Mouse (Mus musculus): ENCODE measurements around the gene Fkbp11. TPM values are rescaled to one million over a fixed set of nuclear protein-coding genes. Genes with fewer than 3 reads are reported as not detected.

Gene Fkbp11
- polyA plus RNA-seq (2016; fragmentation: Nextera tagmentation; extraction: Ambion mirVana) = 20.5 and 40.8 TPM in 2 replicates

DNA sequence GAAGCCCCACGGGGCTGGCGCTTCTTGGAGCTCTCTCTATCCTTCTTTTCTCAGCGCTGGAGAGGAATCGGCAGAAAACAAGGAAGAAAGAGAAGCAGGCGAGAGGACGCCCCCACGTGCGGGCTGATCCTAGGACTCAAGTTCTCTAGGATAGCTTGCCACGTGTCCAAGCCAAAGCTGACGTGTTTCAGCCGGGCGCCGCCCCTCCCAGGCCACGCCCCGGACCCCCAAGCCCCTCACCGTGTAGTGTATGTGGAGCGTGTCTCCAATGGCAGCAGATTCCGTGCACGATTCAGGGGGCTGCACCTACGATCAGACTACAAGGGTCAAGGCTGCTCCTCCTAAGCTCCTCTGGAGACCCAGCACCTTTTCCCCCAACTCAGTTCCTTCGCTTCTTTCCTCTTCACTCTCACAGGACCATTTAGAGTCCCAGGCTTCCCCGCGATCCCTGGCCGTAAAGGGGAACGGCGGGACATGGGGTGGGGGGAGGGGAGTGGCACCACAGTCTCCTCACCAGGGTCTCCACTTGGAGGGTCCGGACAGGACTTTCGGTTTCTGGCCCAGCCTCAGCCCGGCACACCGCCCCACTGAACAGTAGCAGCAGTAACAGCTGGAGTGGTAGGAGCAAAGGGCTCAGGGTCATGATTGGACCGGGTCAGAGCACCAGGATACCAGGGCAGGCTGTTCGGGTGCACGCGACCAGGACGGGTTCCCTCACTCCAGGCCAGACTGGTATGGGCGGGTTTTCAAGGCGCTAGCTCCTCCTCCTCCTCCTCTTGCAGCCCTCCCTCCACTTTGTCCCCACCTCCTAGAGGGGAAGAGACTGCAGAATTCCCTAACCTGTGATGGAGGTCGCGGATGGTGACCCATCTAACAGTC, at the start of gene Fkbp11:
Gene Fkbp11, minus strand, starts transcription at position 756 of the 879 bp plus-strand sequence.
- peak within 1 kb of the TSS; percentile 75 for H3K4me3 ChIP-seq
- H3K4me1 ChIP-seq = peaks cover 44% of the 10 kb centered on the region
- peak; percentile 87 for DNase-seq (ENCODE audit: low spot score)
- peak within 1 kb of the TSS; percentile 81 for H3K27ac ChIP-seq
- no peaks in the 10 kb centered on the region for H3K36me3 ChIP-seq
- WGBS = under 1% methylated on average over 39 of the region's 39 CpGs
- H3K9me3 ChIP-seq = no peaks in the 10 kb centered on the region
- peaks cover 23% of the 10 kb centered on the region for H3K27me3 ChIP-seq (ENCODE audit: insufficient read depth, poor library complexity, severe bottlenecking)

DNA sequence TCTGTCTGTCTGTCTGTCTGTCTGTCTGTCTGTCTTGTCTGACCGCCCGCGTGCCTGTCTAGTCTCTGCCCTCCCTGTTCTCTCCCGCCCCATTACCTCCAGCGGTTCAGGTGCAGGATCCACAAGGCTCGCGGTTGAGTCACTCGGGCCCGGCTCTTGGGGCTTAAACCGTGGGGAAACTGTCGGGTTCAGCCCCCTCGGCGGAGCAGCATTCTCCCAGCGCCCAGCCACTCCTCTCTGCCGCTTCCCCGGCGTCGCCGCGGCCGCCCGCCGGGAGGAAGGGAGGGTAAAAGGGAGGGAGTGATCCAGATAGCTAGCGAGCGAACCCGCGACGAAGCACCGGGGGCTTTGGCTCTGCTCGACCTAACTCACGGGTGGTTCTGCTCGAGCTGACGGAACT, 49.8 kb upstream of the Fkbp11 start, which contains the start of gene Wnt10b:
Gene Wnt10b, minus strand, starts transcription at position 389 of the 400 bp plus-strand sequence.
- peak within 1 kb of the TSS; percentile 50 for H3K4me3 ChIP-seq
- H3K9me3 ChIP-seq = no peaks in the 10 kb centered on the region
- no peaks in the 10 kb centered on the region for H3K36me3 ChIP-seq
- WGBS = 2% methylated on average over 33 of the region's 33 CpGs
- DNase-seq (ENCODE audit: low spot score) = no peak
- H3K27me3 ChIP-seq (ENCODE audit: insufficient read depth, poor library complexity, severe bottlenecking) = peaks cover 100% of the 10 kb centered on the region
- H3K27ac ChIP-seq = no peak within 1 kb of the TSS; the same call in 1 of the 2 replicates
- H3K4me1 ChIP-seq = peaks cover 52% of the 10 kb centered on the region

DNA sequence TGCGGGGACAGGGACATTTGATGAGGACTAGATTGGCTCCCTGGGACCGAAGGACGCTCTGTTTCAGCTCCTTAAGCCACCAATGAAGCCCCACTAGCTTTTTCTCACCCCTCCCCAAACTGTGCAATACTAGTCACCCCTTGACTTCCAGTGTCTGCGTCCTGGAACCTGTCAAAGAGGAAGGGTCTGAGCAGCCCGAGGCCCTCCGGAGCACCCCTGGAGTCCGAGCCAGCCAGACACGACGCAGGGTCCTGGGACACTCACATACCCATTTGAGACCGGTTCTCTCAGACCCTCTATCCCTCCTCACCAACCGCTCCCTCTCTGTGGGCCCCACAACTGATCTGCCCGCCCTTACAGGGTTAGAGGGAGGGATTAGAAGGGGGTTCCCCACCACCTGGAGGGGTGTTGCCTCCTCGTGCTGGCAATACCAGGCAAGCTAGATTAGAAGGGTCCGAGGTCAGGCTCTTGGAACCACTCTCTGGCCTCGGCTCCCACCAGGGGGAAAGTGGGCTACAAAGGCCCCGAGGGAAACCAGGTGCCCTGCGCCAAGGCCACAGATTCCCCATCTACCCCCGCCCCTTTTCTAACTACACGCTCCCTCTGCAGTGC, 49.1 kb upstream of the Fkbp11 start:
- Histone ChIP-seq H3K27me3 (ENCODE audit: insufficient read depth, poor library complexity, severe bottlenecking) (peaks cover 100% of the 10 kb centered on the region), H3K36me3 (no peaks in the 10 kb centered on the region), H3K4me3 (peak overlapping the region; percentile 50), H3K9me3 (no peaks in the 10 kb centered on the region), H3K4me1 (peaks cover 59% of the 10 kb centered on the region), H3K27ac (no peak overlapping the region)
- 1% methylated on average over 19 of the region's 19 CpGs for WGBS
- DNase-seq (ENCODE audit: low spot score) = no peak

DNA sequence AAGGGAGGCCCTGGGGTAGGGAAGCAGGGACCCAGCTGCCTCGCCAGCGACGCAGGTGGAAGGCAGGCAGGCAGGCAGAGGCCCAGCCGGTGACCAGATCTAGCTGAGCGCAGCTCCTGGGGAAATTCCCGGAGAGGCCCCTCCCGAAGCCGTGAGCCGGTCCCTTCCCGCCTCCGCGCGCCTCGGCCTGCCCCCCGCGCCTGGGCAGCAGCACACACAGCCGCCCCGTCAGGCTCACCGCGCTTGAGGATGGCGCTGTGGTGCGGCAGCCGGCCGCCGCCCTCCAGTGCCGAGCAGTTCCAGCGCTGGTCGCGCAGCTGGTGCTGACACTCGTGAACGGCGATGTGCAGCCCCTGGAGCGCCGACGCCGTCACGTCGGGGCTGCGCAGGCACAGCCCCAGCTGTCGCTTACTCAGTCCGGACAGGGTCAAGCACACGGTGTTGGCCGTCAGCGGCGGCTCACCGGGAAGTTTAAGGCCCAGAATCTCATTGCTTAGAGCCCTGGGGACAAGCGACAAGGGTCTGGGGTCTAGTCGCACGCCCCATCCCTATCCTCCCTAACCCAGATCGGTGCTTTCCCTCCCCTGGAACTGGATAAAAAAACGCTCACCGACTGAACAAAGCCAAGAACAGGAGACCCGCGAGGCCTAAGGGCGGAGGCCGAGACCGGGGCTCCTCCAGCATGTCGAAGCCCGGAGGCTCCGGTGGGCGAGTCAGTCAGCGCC, 48.4 kb upstream of the Fkbp11 start:
- Histone ChIP-seq H3K36me3 (no peaks in the 10 kb centered on the region), H3K27me3 (ENCODE audit: insufficient read depth, poor library complexity, severe bottlenecking) (peaks cover 100% of the 10 kb centered on the region), H3K4me1 (peaks cover 62% of the 10 kb centered on the region), H3K9me3 (no peaks in the 10 kb centered on the region), H3K4me3 (peak overlapping the region; percentile 50), H3K27ac (no peak overlapping the region)
- DNase-seq (ENCODE audit: low spot score) = no peak
- under 1% methylated on average over 62 of the region's 62 CpGs for WGBS

DNA sequence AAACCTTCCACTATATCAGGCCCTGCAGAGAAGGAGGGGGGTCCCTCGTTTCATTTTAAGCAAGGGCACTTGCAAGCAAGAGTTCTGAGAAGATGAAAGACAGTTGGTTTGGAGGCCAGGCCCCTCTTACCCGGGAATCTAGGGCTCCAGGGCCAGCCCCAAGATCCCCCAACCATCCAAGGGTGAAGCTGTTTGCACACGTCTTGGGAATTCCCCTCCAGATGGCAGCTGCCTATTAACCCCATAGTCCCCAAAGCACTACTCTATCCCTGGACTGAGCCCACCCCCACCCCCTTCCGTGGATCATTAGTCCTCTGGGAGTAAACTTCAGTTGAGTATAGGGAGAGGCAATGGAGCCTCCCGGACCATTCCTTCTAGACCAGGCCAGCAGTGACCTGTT, 47.5 kb upstream of the Fkbp11 start:
- Histone ChIP-seq H3K36me3 (no peaks in the 10 kb centered on the region), H3K9me3 (no peaks in the 10 kb centered on the region), H3K27ac (no peak overlapping the region), H3K4me1 (peaks cover 58% of the 10 kb centered on the region), H3K4me3 (peak overlapping the region; percentile 50; the same call in 1 of the 2 replicates), H3K27me3 (ENCODE audit: insufficient read depth, poor library complexity, severe bottlenecking) (peaks cover 99% of the 10 kb centered on the region)
- DNase-seq (ENCODE audit: low spot score) = no peak
- 3% methylated on average over 5 of the region's 5 CpGs for WGBS

DNA sequence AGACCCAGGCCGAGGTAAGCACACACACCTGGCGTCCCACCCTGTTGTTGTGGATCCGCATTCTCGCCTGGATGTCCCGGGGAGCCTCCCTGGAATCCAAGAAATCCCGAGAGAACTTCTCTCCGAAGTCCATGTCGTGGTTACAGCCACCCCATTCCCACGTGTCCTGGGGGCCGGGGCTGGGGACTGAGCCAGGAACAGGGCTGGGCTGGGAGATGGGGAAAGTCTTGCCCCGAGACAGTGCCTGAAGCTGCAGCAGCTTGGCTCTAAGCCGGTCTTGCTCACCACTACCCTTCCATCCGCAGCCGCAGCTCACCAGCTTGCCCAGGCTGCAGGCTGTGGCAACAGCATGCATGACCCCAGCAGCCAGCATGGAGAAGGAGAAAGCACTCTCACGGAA, 46.1 kb upstream of the Fkbp11 start:
- peaks cover 99% of the 10 kb centered on the region for H3K27me3 ChIP-seq (ENCODE audit: insufficient read depth, poor library complexity, severe bottlenecking)
- no peaks in the 10 kb centered on the region for H3K9me3 ChIP-seq
- H3K36me3 ChIP-seq = no peaks in the 10 kb centered on the region
- H3K27ac ChIP-seq = no peak overlapping the region
- 7% methylated on average over 15 of the region's 15 CpGs for WGBS
- no peak overlapping the region for H3K4me3 ChIP-seq
- no peak for DNase-seq (ENCODE audit: low spot score)
- peaks cover 50% of the 10 kb centered on the region for H3K4me1 ChIP-seq

DNA sequence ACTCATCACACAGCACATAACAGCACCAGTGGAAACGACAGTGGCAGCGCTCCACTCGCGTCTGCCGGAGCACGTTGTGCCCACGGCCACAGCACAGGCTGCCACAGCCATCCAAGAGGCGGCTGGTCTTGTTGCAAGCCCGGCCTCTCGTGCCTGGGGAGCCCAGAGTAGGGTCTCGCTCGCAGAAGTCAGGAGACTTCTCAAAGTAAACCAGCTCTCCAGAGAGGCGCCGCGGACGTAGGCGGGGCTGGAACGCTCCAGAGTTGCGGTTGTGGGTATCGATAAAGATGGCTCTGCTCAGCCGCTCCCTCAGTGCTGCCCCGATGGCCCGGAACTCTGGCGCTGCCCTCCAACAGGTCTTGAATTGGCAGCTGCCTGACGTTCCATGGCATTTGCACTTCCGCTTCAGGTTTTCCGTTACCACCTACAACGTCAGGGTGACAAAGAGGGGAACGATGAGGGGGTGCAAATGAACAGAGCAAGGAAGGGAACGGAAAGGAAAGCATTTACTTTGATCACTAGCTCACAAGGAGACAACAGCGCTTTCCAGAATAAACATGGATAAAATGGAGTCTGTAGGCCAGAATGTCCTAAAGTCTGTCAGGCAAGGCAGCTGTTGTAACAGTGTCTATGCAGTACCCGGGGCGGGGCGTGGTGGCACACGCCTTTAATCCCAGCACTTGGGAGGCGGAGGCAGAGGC, 44.7 kb upstream of the Fkbp11 start:
- 1% methylated on average over 36 of the region's 36 CpGs for WGBS
- Histone ChIP-seq H3K27me3 (ENCODE audit: insufficient read depth, poor library complexity, severe bottlenecking) (peaks cover 98% of the 10 kb centered on the region), H3K9me3 (no peaks in the 10 kb centered on the region), H3K4me1 (peaks cover 36% of the 10 kb centered on the region), H3K27ac (peak overlapping the region; percentile 36), H3K4me3 (peak overlapping the region; percentile 62), H3K36me3 (no peaks in the 10 kb centered on the region)
- DNase-seq (ENCODE audit: low spot score) = no peak

DNA sequence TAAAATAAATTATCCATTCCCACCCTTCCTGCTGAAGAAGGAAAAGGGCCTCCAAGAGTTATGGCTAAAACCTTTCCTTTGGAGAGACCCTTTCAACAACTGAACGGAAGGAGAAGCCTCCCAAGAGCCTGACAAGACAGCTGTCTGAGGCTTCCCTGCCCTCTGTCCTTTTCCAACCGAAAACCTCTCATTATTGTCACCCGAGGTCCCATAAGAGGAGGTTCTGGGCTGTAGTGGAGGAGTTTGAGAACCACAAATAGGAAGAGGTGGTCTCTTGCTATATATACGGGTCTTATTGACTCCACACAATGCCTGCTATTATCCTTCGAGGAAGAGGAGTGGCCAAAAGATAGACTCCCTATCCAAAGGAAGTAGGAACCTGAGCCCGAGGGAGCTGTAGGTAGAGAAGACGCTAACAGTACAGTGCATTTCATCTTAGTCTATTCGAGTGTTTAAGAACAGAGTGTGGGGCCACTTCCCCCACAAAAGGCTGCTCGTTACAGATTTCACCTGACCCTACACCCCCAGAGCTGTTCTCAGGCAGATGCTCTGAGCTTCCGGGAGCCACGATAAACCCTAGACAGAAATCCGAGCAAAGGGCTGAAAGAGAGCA, 43.9 kb upstream of the Fkbp11 start:
- WGBS = 5% methylated on average over 12 of the region's 12 CpGs

DNA sequence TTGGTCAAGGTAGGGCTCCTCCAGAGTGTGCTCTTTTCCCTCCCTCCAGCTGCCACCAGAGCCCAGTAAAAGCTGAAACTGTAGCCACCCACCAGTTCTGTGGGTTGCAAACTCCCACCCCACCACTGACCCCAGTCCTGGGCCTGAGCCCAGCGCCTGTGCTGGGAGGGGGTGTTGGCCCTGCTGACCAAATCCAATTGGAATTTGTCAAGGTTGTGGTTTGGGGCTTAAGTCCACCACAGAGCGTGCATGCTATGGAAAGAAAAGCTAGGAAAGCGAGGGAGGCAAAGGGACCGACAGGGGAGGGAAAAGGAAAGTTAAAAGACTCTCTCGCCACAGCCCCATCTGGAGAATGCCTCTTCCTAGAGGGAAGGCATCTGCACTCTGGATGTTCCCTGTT, 40.3 kb upstream of the Fkbp11 start:
- H3K4me1 ChIP-seq = peaks cover 13% of the 10 kb centered on the region
- peaks cover 86% of the 10 kb centered on the region for H3K27me3 ChIP-seq (ENCODE audit: insufficient read depth, poor library complexity, severe bottlenecking)
- no peak overlapping the region for H3K27ac ChIP-seq
- H3K9me3 ChIP-seq = no peaks in the 10 kb centered on the region
- H3K36me3 ChIP-seq = no peaks in the 10 kb centered on the region
- no peak overlapping the region for H3K4me3 ChIP-seq
- WGBS = 17% methylated on average over 5 of the region's 5 CpGs
- DNase-seq (ENCODE audit: low spot score) = no peak

More for the DNA sequence above, 43.9 kb upstream of the Fkbp11 start:
- peaks cover 28% of the 10 kb centered on the region for H3K4me1 ChIP-seq
- no peak overlapping the region for H3K27ac ChIP-seq
- peak overlapping the region; percentile 62 for H3K4me3 ChIP-seq
- H3K36me3 ChIP-seq = no peaks in the 10 kb centered on the region
- no peak for DNase-seq (ENCODE audit: low spot score)
- H3K27me3 ChIP-seq (ENCODE audit: insufficient read depth, poor library complexity, severe bottlenecking) = peaks cover 93% of the 10 kb centered on the region
- no peaks in the 10 kb centered on the region for H3K9me3 ChIP-seq

DNA sequence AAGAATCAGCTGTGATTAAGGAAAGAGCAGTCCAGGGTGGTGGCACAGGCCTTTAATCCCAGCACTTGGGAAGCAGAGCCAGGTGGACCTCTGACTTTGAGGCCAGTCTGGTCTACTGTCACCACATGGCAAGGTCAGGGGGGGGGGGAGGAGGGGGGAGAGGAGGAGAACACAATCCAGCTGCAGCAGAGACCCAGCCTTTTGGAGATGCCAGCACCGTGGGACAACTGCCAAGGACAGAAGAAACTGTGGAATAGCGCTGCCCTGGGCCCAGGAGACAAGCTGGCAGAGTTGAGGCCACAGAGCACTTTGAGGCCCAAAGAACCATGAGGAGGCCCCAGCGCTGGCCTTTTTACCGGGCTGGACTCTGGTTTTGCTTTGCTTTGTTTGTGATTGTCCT, 37.9 kb upstream of the Fkbp11 start:
- 73% methylated on average over 4 of the region's 4 CpGs for WGBS
- no peaks in the 10 kb centered on the region for H3K9me3 ChIP-seq
- H3K36me3 ChIP-seq = peaks cover 4% of the 10 kb centered on the region; the same call in 1 of the 2 replicates
- H3K4me1 ChIP-seq = peaks cover 14% of the 10 kb centered on the region
- H3K4me3 ChIP-seq = no peak overlapping the region
- H3K27ac ChIP-seq = no peak overlapping the region
- peaks cover 63% of the 10 kb centered on the region for H3K27me3 ChIP-seq (ENCODE audit: insufficient read depth, poor library complexity, severe bottlenecking)
- no peak for DNase-seq (ENCODE audit: low spot score)

DNA sequence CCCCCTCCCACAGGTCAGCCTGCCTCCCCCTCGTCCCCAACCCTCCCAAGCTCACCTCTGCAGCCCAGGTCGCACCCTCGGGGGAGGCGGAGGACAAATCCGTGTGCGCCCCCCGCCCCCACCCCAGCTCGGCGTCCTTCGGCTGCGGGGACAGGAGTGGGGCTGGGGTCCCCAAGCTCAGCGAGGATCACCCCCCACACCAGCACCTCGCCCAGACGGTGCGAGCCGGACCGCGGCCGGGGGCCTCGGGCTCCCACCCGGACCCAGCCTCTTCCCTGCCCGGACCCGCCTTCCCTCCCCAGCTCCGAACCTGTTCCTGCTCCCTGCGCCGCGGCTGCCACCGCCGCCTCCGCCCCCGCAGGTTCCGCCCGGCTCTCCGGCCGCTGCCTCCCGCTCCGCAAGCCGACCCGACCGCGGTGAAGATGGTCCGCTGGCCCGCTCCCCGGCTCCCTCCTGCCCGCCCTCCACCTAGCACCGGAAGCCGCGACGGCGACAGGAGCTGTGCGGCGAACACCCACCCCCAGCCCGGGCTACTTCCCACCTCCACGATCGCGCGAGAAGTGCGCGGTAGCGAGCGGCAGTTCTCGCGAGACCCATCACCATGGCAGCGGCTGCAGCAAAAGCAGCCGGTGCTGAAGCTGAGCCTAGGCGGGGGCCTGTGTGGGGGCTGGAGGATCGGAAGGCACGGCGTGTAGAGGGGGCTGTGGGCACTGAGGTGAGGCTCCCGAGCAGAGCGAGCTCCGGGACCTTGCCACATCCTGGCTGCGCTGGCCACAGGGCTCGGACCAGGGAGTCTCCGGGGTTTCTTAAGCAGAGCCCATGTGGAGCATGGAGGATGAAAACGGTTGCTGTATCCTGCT, 34.9 kb upstream of the Fkbp11 start, which contains the start of gene Arf3:
Gene Arf3, minus strand, starts transcription at position 545 of the 860 bp plus-strand sequence.
- Histone ChIP-seq H3K27ac (peak within 1 kb of the TSS; percentile 92), H3K27me3 (ENCODE audit: insufficient read depth, poor library complexity, severe bottlenecking) (peaks cover 33% of the 10 kb centered on the region), H3K36me3 (peaks cover 30% of the 10 kb centered on the region), H3K9me3 (no peaks in the 10 kb centered on the region), H3K4me1 (peaks cover 15% of the 10 kb centered on the region), H3K4me3 (peak within 1 kb of the TSS; percentile 96)
- DNase-seq (ENCODE audit: low spot score) = peak; percentile 96
- WGBS = under 1% methylated on average over 76 of the region's 76 CpGs
